Mouse (Mus musculus) small intestine, adult 2 months (tissue): ENCODE results near the gene Sugp2.

ENCODE experiments used
- CTCF ChIP-seq: fragments of 200-500 bp; IDR thresholded peaks from 2 replicates; pipeline ENCODE4 v1.5.1; 2012; ENCODE audit warnings: low read depth, mild to moderate bottlenecking, control low read depth, inconsistent platforms, low read length, moderate library complexity, mixed read lengths; ENCODE audit not compliant: insufficient replicate concordance, insufficient read length; ENCODE audit errors: extremely low read depth
- POLR2A ChIP-seq: fragments of 200-500 bp; IDR thresholded peaks from 2 replicates; pipeline ENCODE4 v1.6.1; 2012; ENCODE audit warnings: low read depth, mild to moderate bottlenecking, control low read depth, inconsistent platforms, low read length, moderate library complexity

- no peak; the same call in 1 of the 2 replicates for TF ChIP-seq POLR2A
- TF ChIP-seq CTCF, result peak; percentile 81; the same call in 1 of the 2 replicates
These were observed 48.6 kb downstream of the Sugp2 start, which contains the start of gene Homer3 for GRCm38 (mm10) chr8:70282603-70283135.
